Mouse (Mus musculus): Measurements from ENCODE around the gene Pgc.

The Pgc gene

GRCm38 (mm10) chr17:47726566-47726965 lies at the start of gene Pgc:
Pgc (plus strand) TSS chr17:47726842.
- no peak for DNase-seq

GRCm38 (mm10) chr17:47678238-47678637 lies 48.4 kb upstream of the Pgc start:
- no peak for DNase-seq

GRCm38 (mm10) chr17:47678702-47679101 lies 47.9 kb upstream of the Pgc start:
- DNase-seq: no peak

- no peak for DNase-seq
Observed at GRCm38 (mm10) chr17:47682836-47683235, 43.8 kb upstream of the Pgc start.

- peak; percentile 96 for DNase-seq
Observed at GRCm38 (mm10) chr17:47687409-47688343, 39.0 kb upstream of the Pgc start.

- no peak for DNase-seq
Observed at GRCm38 (mm10) chr17:47688344-47688607, 38.4 kb upstream of the Pgc start, which contains the start of gene Tomm6. Tomm6 (minus strand) TSS chr17:47688386.

GRCm38 (mm10) chr17:47688608-47689575 lies 37.8 kb upstream of the Pgc start, which contains the start of gene Frs3:
Frs3 (plus strand) TSS chr17:47689030.
- DNase-seq: peak; percentile 83

- peak; percentile 57 for DNase-seq
Observed at GRCm38 (mm10) chr17:47689894-47690293, 36.7 kb upstream of the Pgc start.

- DNase-seq: no peak
Observed at GRCm38 (mm10) chr17:47691650-47692049, 35.0 kb upstream of the Pgc start.

- peak; percentile 54 for DNase-seq
Observed at GRCm38 (mm10) chr17:47693671-47694441, 32.8 kb upstream of the Pgc start.

- no peak for DNase-seq
Observed at GRCm38 (mm10) chr17:47694442-47694502, 32.4 kb upstream of the Pgc start, which contains the start of gene Gm21981. Gm21981 (minus strand) TSS chr17:47694455.

GRCm38 (mm10) chr17:47694503-47695336 lies 31.9 kb upstream of the Pgc start, which contains the start of gene Prickle4:
Prickle4 (minus strand) TSS chr17:47694736.
- peak; percentile 97 for DNase-seq

GRCm38 (mm10) chr17:47695337-47695710 lies 31.3 kb upstream of the Pgc start:
- DNase-seq: no peak

GRCm38 (mm10) chr17:47698156-47698555 lies 28.5 kb upstream of the Pgc start:
- DNase-seq: no peak

GRCm38 (mm10) chr17:47699055-47699454 lies 27.6 kb upstream of the Pgc start:
- DNase-seq: no peak

GRCm38 (mm10) chr17:47701793-47702192 lies 24.8 kb upstream of the Pgc start:
- no peak for DNase-seq

GRCm38 (mm10) chr17:47702548-47703345 lies 23.9 kb upstream of the Pgc start:
- DNase-seq: no peak

GRCm38 (mm10) chr17:47703556-47703955 lies 23.1 kb upstream of the Pgc start:
- no peak for DNase-seq

- no peak for DNase-seq
Observed at GRCm38 (mm10) chr17:47704692-47705091, 21.9 kb upstream of the Pgc start.

- DNase-seq: no peak
Observed at GRCm38 (mm10) chr17:47706196-47706595, 20.4 kb upstream of the Pgc start.

- no peak for DNase-seq
Observed at GRCm38 (mm10) chr17:47707961-47708360, 18.7 kb upstream of the Pgc start.

- DNase-seq: no peak
Observed at GRCm38 (mm10) chr17:47708972-47709371, 17.7 kb upstream of the Pgc start.
